Mouse (Mus musculus): ENCODE measurements around the gene Pagr1b. TPM values are rescaled to one million over a fixed set of nuclear protein-coding genes. Genes with fewer than 3 reads are reported as not detected.

The Pagr1b gene
- polyA plus RNA-seq, 1 experiment from 2014 or later = not detected

DNA sequence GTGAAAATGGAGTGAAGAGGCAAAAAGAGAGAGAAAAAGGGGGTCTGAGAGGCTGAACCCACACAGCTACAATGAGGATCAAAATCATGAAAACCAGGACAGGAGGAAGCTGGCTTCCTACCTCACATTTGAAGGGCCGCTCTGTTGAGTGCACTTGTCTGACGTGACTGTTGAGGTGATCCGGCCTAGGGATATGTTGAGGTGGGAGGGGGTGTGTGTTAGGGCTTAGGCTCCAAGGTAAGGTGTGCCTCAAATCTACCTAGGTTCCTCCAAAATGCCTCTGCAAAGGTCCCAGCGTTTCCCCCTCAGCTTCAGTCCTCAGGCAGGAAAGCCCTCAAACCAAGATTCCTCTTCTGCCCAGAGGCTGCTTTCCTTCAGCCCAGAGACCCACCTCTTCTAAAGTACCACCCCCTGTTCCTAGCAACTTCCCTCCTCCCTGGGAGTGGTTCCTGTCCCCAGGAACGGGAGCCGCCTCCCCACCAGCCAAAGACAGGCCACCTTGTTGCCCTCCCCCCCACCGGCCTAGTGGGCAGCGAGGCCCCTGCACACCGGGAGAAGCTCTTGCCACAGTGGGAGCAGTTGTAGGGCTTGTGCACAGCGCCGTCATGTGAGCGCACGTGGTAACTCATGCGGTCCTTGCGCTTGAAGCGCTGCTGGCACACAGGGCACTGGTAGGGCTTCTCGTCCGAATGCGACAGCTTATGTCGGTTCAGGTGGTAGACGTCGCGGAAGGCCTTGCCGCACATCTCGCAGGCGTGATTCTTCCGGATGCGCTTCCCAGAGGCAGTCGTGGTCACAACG is 8.7 kb upstream of the Pagr1b start:
- Histone ChIP-seq H3K27me3 (no peaks in the 10 kb centered on the region), H3K9me3 (no peaks in the 10 kb centered on the region), H3K36me3 (peaks cover 25% of the 10 kb centered on the region), H3K4me2 (replicated peaks) (peak overlapping the region; percentile 97), H3K4me1 (peaks cover 61% of the 10 kb centered on the region), H3K9ac (replicated peaks) (peak overlapping the region; percentile 91), H3K27ac (replicated peaks) (peak overlapping the region; percentile 99), H3K4me3 (peak overlapping the region; percentile 96)
- peak; percentile 55 for ATAC-seq (replicated peaks)
- WGBS = under 1% methylated on average over 30 of the region's 30 CpGs

DNA sequence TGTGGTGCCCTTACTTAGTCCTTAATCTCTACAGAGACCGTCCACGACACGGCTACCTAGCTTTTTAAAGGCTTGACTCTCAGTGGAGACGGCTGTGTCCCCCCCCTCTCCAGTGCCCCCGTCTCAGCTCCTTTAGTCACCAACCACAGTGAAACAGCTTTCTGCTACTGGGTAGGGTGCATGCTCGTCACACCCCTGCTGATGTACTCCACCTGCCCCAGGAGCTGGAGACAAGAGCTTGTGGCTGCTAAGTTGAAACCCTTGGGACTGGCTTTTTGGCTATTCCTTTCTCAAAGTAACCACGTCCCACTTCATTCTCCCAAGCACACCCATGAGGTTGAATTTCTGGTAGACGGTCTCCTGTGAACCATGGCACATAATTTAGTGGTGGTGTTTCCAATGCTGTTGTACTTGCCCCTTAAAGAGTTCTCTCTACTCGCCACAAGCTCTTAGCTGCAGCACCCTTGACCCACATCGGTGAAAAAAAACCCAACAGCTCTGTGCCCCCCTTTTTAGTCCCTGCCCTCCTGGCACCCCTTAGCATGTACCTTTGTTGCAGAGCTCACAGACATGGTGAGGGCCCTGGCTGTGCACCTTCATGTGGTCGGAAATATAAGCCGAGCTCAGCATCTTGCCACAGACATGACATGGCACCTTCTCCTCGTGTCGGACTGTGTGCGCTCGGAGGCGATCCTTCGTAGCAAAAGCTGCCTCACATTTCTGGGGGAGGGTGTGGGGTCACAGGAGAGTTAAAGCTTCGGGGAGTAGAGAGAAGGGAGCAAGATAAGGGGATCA is 7.8 kb upstream of the Pagr1b start:
- Histone ChIP-seq H3K9me3 (no peaks in the 10 kb centered on the region), H3K4me3 (peak overlapping the region; percentile 96), H3K27ac (replicated peaks) (peak overlapping the region; percentile 99), H3K36me3 (peaks cover 25% of the 10 kb centered on the region), H3K4me1 (peaks cover 69% of the 10 kb centered on the region), H3K9ac (replicated peaks) (peak overlapping the region; percentile 91), H3K4me2 (replicated peaks) (peak overlapping the region; percentile 97), H3K27me3 (no peaks in the 10 kb centered on the region)
- ATAC-seq (replicated peaks) = no peak
- 13% methylated on average over 19 of the region's 19 CpGs for WGBS

DNA sequence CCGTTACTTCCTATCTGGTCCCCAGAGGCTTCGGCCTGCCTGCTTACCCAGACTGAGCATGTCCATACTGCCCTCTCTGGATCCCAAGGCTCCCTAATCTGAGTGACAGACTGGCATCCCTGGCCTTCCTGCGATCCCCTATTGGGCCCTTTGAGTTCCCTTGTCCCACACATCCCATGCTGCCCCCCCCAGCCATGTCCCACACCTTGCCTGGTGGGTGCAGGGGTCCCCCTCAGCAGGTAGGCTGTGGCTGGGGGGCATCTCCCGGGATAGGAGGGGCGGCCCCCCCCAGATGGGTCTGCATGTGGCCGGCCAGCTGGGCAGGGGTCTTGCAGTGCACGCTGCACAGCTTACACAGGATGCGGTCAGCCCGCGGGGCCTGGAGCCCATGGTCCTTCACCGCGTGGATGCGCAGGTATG is 7.0 kb upstream of the Pagr1b start:
- Histone ChIP-seq H3K27me3 (no peaks in the 10 kb centered on the region), H3K4me3 (peak overlapping the region; percentile 96), H3K4me2 (replicated peaks) (peak overlapping the region; percentile 97), H3K9me3 (no peaks in the 10 kb centered on the region), H3K9ac (replicated peaks) (peak overlapping the region; percentile 91), H3K36me3 (peaks cover 25% of the 10 kb centered on the region), H3K27ac (replicated peaks) (peak overlapping the region; percentile 99; the same call in 1 of the 2 replicates), H3K4me1 (peaks cover 75% of the 10 kb centered on the region)
- ATAC-seq (replicated peaks) = no peak
- WGBS = 73% methylated on average over 13 of the region's 13 CpGs

DNA sequence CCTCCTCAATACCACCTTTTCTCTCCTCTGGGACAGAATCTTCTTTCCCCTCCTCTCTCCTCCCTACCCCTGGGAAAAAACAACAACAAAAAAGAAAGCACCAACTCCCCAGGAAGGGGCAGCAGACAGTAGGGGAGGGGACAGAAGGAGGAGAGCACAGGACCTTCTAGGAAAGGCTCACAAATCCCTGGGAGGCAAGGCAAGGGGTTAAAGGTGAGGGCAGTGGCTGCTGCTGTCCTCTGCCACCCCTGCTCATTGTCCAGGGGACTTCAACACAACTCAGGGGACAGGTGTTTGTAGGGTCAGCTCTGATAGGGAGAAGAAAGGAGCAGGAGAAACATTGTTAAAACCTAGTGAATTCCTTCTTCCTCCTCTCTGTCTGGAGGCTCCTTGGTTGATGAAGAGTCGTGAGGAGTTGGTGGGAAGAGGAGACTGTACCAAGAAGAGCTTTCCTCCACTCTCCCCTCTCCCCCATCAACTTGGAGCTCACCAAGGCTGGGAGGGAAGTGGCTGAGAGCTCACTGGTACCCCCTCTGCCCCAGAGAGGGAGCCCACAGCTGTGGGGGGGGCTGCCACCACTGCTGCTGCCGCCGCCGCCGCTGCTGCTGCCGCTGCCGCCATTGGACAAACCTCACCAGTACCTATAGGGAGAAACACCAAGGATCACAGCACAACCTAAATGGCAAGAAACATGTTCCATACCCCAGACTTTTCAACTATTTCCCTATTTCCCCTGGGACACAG is 6.4 kb upstream of the Pagr1b start:
- Histone ChIP-seq H3K36me3 (peaks cover 25% of the 10 kb centered on the region), H3K4me1 (peaks cover 75% of the 10 kb centered on the region), H3K4me3 (peak overlapping the region; percentile 96), H3K4me2 (replicated peaks) (peak overlapping the region; percentile 97), H3K9ac (replicated peaks) (peak overlapping the region; percentile 91), H3K27me3 (no peaks in the 10 kb centered on the region), H3K27ac (replicated peaks) (peak overlapping the region; percentile 99), H3K9me3 (no peaks in the 10 kb centered on the region)
- 70% methylated on average over 7 of the region's 7 CpGs for WGBS
- ATAC-seq (replicated peaks) = no peak

DNA sequence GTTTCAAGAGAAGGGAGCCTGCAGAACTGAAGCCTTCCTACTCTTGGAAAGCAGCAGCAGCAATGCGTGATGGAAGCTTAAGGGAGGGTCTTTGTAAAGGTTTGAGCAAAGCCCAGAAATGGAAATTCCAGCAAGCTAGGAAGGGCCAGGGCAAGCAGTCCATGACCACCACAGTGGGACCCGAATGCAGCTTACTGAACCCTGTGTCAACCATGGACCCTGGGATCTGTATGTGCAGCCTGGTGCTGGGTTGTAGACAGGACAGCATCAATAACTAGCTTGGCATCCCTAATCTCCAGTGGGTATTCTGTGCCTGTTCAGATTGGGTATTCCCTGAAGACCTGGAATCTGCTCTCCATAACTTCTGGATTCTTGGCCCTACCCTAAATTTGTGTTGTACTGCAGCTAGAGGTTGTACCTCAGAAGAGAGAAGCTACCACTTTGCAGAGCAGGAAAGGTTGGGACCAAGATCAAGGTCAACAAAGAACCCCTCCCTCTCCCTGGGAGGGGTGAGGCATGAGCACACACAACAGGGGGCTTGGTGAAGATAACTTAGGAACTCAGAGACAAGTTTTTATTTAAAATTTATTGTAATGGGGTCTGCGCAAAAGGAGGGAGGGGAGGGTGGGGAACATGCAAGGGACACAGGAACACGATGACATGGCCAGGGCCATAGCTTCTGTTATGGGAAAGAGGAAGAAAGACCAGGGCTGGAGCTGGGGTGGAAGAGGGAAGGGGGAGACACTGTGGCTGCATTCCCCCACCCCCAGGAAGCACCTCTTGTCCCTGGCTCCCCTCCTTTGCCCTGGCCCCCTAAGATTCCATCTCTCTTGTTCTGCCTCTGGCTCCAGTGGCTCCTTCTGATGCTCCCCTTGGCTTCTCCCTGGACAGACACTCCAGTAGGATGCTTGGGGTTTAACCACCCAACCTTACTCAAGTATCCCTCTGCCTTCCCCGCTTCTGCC is 5.6 kb upstream of the Pagr1b start:
- H3K27ac ChIP-seq (replicated peaks) = peak overlapping the region; percentile 90
- 42% methylated on average over 5 of the region's 5 CpGs for WGBS
- no peak for ATAC-seq (replicated peaks)
- no peaks in the 10 kb centered on the region for H3K27me3 ChIP-seq
- peak overlapping the region; percentile 87 for H3K4me2 ChIP-seq (replicated peaks)
- peak overlapping the region; percentile 86 for H3K9ac ChIP-seq (replicated peaks)
- H3K4me1 ChIP-seq = peaks cover 78% of the 10 kb centered on the region
- H3K36me3 ChIP-seq = peaks cover 25% of the 10 kb centered on the region
- no peaks in the 10 kb centered on the region for H3K9me3 ChIP-seq
- H3K4me3 ChIP-seq = peak overlapping the region; percentile 96

DNA sequence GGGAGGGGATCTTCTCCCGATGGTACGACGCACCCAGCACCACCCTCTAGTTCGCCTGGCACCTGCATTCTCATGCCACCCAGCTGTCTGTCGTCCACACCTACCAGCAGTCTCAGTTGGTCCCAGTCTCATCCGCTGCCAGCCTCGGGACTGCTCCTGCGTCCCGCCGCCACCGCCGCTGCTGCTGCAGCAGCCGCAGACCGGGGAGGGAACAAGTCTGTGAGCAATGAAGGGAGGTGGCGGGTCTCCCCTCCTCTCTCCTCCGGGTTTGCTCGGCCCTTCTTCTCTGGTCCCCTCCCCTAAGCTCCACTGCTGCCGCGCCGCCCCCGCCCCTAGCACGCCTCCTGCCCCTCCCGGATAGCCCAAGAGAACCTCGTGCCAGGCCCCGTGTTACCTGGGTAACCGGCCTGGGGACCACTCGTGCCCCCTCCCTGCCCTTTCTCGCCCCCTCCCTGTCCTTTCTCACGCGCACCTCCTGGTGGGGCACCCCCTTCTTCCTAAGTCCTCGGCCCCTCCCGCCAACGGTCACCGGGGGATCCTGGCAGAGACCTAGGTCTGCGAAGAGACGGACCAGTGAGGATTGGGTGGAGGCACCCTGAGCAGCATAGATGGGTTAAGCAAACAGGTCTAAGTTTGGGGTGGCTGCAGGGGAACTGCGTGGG is 4.7 kb upstream of the Pagr1b start, which contains the start of the genes Gm42742 and Prrt2:
Gene Gm42742, minus strand, starts transcription at position 197 of the 662 bp plus-strand sequence.
Gene Prrt2, minus strand, starts transcription at position 311 of the 662 bp plus-strand sequence.
- Histone ChIP-seq H3K27ac (replicated peaks) (peak within 1 kb of the TSS; percentile 90), H3K4me2 (replicated peaks) (peak within 1 kb of the TSS; percentile 87), H3K9ac (replicated peaks) (peak within 1 kb of the TSS; percentile 86), H3K4me1 (peaks cover 81% of the 10 kb centered on the region), H3K27me3 (no peaks in the 10 kb centered on the region), H3K9me3 (no peaks in the 10 kb centered on the region), H3K36me3 (peaks cover 25% of the 10 kb centered on the region), H3K4me3 (peak within 1 kb of the TSS; percentile 59)
- WGBS = 2% methylated on average over 34 of the region's 37 CpGs
- ATAC-seq (replicated peaks) = peak; percentile 9

DNA sequence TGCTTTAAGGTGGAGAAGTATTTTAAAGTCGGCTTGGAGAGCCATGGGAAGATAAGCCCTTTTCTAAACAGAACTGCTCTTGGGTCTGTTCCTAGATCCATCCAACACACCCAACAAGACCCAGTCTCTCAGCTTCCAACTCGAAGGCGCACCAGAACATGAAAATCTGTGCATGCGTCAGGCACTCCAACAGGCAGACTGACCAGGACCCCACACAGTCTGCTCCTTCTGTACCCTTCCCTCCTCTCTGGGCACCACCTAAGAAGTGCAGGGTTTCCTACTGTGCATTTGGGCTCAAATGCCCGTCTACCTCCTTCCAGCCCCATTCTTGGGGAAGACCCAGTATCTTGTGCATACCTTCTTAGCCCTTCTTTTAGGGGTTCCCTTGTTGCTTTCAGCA is 4.2 kb upstream of the Pagr1b start:
- H3K4me1 ChIP-seq = peaks cover 86% of the 10 kb centered on the region
- peak overlapping the region; percentile 90 for H3K27ac ChIP-seq (replicated peaks)
- H3K9ac ChIP-seq (replicated peaks) = peak overlapping the region; percentile 86
- H3K9me3 ChIP-seq = no peaks in the 10 kb centered on the region
- 22% methylated on average over 5 of the region's 5 CpGs for WGBS
- peaks cover 29% of the 10 kb centered on the region for H3K36me3 ChIP-seq
- ATAC-seq (replicated peaks) = no peak
- H3K27me3 ChIP-seq = no peaks in the 10 kb centered on the region
- H3K4me3 ChIP-seq = peak overlapping the region; percentile 59
- peak overlapping the region; percentile 87 for H3K4me2 ChIP-seq (replicated peaks)

DNA sequence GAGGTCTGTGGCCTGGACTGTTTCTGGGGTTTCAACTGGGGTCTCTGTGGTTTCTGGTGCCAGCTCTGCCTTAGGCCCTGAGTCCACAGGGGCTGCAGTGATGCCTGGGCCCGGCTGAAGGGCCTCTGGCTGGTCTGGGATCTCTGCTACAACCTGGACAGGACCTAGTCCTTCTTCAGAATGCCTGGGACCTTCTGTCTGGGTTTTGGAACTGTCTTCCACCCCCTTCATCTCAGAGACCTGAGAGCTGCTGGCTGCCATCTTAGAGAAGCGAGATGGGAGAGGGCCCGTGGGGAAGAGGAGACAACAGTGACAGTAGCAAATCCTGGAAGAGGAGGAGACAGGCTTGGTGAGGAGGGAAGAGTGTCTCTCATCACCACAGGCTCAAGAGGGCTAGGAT is 3.7 kb upstream of the Pagr1b start:
- H3K9ac ChIP-seq (replicated peaks) = peak overlapping the region; percentile 86
- peak overlapping the region; percentile 87 for H3K4me2 ChIP-seq (replicated peaks)
- H3K9me3 ChIP-seq = no peaks in the 10 kb centered on the region
- no peak for ATAC-seq (replicated peaks)
- peaks cover 34% of the 10 kb centered on the region for H3K36me3 ChIP-seq
- 50% methylated on average over 3 of the region's 3 CpGs for WGBS
- peak overlapping the region; percentile 59 for H3K4me3 ChIP-seq
- H3K4me1 ChIP-seq = peaks cover 90% of the 10 kb centered on the region
- no peaks in the 10 kb centered on the region for H3K27me3 ChIP-seq
- peak overlapping the region; percentile 90 for H3K27ac ChIP-seq (replicated peaks)

DNA sequence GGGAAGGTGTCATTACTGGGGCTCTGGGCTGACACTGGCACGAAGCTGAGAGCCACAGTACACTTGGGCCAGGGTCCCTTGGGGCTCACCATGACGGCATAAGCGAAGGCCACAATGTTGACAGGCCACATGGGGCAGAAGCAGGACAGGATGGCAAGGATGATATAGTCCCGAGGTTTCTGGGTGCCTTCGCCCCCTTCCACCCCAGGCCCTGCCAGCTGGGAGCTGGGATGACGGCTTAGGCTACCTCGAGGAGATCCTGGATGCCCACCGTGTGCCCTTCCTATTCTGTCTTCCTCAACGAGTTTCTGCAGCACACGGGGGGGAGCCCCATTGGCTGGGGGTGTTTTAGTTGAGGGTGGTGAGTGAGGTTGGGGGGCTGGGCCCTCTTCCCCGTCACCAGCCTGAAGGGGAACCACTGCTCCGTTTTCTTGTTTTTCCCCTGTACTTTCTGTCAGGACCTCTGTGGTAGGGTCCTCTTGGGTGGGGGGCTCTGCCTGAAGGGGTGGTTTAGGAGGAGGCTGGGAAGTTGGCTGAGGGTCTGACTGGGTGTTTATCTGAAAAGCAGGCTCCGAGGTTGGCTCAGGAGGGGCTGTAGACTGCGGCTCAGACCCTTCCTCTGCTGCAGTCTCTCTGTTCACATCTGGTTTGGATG is 3.1 kb upstream of the Pagr1b start:
- Histone ChIP-seq H3K36me3 (peaks cover 35% of the 10 kb centered on the region), H3K9me3 (no peaks in the 10 kb centered on the region), H3K27me3 (no peaks in the 10 kb centered on the region), H3K4me3 (peak overlapping the region; percentile 59), H3K4me1 (peaks cover 88% of the 10 kb centered on the region), H3K9ac (replicated peaks) (peak overlapping the region; percentile 86), H3K27ac (replicated peaks) (peak overlapping the region; percentile 90), H3K4me2 (replicated peaks) (peak overlapping the region; percentile 87)
- 78% methylated on average over 14 of the region's 14 CpGs for WGBS
- ATAC-seq (replicated peaks) = no peak

All from forebrain, embryonic 15.5 days (tissue).